Mouse (Mus musculus) spleen, postnatal 10 days (tissue): Measurements from ENCODE around the gene Gtf2h5.

Source experiments
- DNase-seq, 2 experiments: peaks; one replicate each; pipeline ENCODE4 v3.0.0; 2021 to 2022; ENCODE audit warnings: low spot score in 2 of 2

Gtf2h5 gene

GRCm38 (mm10) chr17:6079287-6080122, at the start of gene Gtf2h5, which contains the start of gene Serac1:
Gtf2h5 (plus strand) TSS chr17:6079786.
Serac1 (minus strand) TSS chr17:6079741.
- DNase-seq, result peak; percentile 96 to 99

GRCm38 (mm10) chr17:6035661-6036060, 43.9 kb upstream of the Gtf2h5 start:
- no peak for DNase-seq

GRCm38 (mm10) chr17:6036458-6036857, 43.1 kb upstream of the Gtf2h5 start:
- DNase-seq, result no peak

- DNase-seq, result no peak
Observed at GRCm38 (mm10) chr17:6036872-6037271, 42.7 kb upstream of the Gtf2h5 start.

- DNase-seq, result no peak
Observed at GRCm38 (mm10) chr17:6037507-6037906, 42.1 kb upstream of the Gtf2h5 start.

- DNase-seq, result no peak
Observed at GRCm38 (mm10) chr17:6052801-6053200, 26.8 kb upstream of the Gtf2h5 start.

GRCm38 (mm10) chr17:6054934-6055355, 24.6 kb upstream of the Gtf2h5 start:
- peak; percentile 47 to 81 for DNase-seq

- no peak for DNase-seq
Observed at GRCm38 (mm10) chr17:6062793-6063192, 16.8 kb upstream of the Gtf2h5 start.

GRCm38 (mm10) chr17:6063532-6063931, 16.1 kb upstream of the Gtf2h5 start:
- no peak for DNase-seq

- DNase-seq, result no peak
Observed at GRCm38 (mm10) chr17:6066021-6066420, 13.6 kb upstream of the Gtf2h5 start.

- DNase-seq, result no peak
Observed at GRCm38 (mm10) chr17:6067613-6068012, 12.0 kb upstream of the Gtf2h5 start.

- no peak for DNase-seq
Observed at GRCm38 (mm10) chr17:6069866-6070265, 9.7 kb upstream of the Gtf2h5 start.

GRCm38 (mm10) chr17:6073405-6073804, 6.2 kb upstream of the Gtf2h5 start:
- DNase-seq, result no peak

- DNase-seq, result no peak
Observed at GRCm38 (mm10) chr17:6083323-6083890, 3.8 kb downstream of the Gtf2h5 start.

- DNase-seq, result no peak
Observed at GRCm38 (mm10) chr17:6091604-6092003, 12.0 kb downstream of the Gtf2h5 start.

GRCm38 (mm10) chr17:6095579-6095978, 16.0 kb downstream of the Gtf2h5 start:
- DNase-seq, result no peak

- peak; percentile 18 to 65 for DNase-seq
Observed at GRCm38 (mm10) chr17:6097884-6098283, 18.3 kb downstream of the Gtf2h5 start.

- no peak for DNase-seq
Observed at GRCm38 (mm10) chr17:6102287-6102686, 22.7 kb downstream of the Gtf2h5 start.

GRCm38 (mm10) chr17:6103566-6103965, 24.0 kb downstream of the Gtf2h5 start:
- no peak for DNase-seq

- DNase-seq, result peak; percentile 64 to 81
Observed at GRCm38 (mm10) chr17:6106361-6107014, 26.9 kb downstream of the Gtf2h5 start, which contains the start of gene Tulp4. Tulp4 (plus strand) TSS chr17:6106437.

GRCm38 (mm10) chr17:6107015-6107601, 27.5 kb downstream of the Gtf2h5 start:
- peak; percentile 28 to 44 for DNase-seq

- no peak for DNase-seq
Observed at GRCm38 (mm10) chr17:6108175-6108574, 28.6 kb downstream of the Gtf2h5 start.
